Mouse (Mus musculus): ENCODE measurements around the gene Elmo1.

Elmo1 gene

GRCm38 (mm10) chr13:20205746-20206145, 115.3 kb downstream of the Elmo1 start:
- no peak for DNase-seq (ENCODE audit: low spot score in 2 of 2)

GRCm38 (mm10) chr13:20207126-20207525, 116.7 kb downstream of the Elmo1 start:
- no peak for DNase-seq (ENCODE audit: low spot score in 2 of 2)

GRCm38 (mm10) chr13:20207950-20208642, 117.7 kb downstream of the Elmo1 start:
- no peak for DNase-seq (ENCODE audit: low spot score in 2 of 2)

GRCm38 (mm10) chr13:20208867-20209266, 118.5 kb downstream of the Elmo1 start:
- no peak for DNase-seq (ENCODE audit: low spot score in 2 of 2)

GRCm38 (mm10) chr13:20211780-20212179, 121.4 kb downstream of the Elmo1 start:
- DNase-seq (ENCODE audit: low spot score in 2 of 2): no peak

DNA sequence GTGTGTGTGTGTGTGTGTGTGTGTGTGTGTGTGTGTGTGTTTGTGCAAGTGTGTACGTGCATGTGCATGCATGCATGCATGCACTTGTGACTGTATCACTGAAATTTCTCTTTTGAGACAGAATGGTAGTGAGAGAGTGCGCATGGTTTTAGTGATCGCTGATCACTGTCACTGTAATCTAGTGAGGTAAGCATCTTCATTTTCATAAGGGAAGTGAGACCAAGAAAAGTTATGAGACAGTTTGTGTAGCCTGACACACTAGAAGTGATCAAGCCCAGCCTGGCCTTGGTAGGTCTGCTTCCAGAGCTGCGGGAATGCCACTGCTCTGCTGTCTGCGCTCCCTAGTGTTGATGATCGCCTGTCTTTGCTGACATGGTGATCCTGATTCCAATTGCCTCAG, 122.3 kb downstream of the Elmo1 start:
- no peak for DNase-seq (ENCODE audit: low spot score in 2 of 2)

DNA sequence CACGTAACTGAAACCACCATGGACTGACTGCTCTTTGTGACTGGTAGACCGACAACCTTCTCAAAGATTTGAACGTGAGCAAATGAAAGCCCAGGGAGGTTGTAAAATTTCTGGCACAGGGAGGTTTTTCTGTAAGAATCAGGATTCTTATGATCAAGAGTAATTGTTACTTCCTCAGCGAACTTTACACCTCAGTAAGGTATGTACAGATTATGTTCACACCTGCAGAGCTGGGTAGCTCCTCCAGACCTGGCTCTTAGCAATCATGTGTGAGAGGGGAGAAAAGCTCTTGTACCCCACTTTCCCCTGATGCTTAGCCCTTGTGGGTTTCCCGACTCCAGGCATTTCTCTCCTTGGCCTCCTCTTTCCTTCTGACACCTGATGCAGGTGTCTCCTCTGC, 123.5 kb downstream of the Elmo1 start:
- no peak for DNase-seq (ENCODE audit: low spot score in 2 of 2)

DNA sequence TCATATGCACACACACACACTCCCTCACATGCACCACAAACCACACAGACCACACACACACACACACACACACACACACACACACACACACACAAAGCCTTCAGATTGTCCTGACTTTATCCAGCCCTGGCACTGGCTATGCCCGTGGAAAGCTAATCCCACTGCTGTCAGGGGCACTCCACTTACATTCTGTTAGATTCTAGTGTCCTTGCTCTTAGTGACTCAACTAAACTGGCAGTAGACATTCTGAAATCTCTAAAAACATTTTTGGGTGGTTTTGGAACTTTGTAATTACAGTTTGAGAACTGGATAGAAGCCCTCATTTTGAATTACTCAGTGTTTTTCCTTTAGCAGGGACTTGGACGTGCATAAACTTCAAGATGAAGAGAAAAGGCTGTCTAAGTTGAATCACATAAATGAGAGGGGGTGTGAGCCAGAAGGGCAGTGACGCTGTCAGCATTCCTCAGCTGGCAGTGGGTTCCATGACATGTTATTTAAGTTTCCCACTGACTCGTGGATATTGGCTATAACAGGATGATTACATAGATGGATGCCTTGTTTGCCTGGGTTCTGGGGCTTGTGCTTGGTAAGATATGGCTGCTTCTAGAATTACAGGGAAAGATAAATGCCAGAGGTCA, 127.2 kb downstream of the Elmo1 start:
- no peak for DNase-seq (ENCODE audit: low spot score in 2 of 2)

GRCm38 (mm10) chr13:20218126-20218525, 127.7 kb downstream of the Elmo1 start:
- no peak for DNase-seq (ENCODE audit: low spot score in 2 of 2)

DNA sequence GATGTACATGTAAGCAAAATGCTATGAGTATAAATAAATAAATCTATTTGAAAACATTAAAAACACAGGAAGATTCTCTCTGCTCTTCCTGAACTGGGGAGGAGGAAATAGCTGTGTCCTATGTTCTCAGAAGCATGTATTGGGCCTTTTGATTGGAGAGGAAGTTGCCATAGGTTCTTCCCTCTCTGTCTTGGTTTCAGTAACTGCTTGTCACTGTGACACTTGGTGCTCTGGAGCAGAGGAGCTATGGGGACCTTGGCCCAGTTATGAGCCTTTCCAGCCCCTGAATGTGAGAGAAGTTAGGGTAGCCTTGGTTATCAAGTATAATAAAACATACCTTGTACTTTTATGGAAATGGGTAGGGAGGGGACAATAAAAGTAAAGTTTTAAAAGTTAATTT, 130.0 kb downstream of the Elmo1 start:
- DNase-seq (ENCODE audit: low spot score in 2 of 2): no peak

DNA sequence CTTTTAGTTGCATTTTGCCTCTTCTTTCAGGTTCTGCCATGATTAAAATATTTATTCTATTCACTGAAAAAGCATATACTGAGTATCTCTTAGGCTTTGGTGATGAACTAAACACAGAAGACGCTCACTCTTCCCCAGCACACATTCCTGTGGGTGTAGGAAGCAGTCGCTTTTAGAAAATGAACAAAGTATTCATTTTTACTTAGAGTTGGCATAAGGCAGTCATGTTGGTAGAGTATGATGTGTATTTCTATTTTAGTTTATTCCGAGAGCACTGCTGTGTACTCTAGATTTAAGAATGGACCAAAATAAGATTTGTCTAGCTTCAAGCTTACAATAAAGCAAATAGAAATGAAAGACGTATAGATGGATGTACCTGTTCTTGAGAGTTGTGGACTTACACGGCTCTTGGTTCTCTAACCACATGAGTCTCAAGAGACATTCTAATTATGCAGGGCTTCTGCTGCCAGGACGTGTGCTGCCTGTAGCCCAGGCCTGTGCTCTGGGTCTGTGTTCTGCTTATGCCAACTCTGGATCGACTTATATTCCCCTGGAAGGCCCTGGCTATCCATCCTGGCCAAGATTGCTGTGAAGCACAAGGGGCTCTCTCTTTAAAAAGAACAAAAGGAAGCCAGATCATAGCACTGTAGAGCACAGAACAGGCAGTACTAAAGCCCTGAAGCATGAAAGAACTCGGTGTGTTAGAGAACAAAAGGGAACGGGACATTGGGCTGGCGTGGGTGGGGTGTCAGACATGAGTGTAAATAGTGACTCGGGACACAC, 137.7 kb downstream of the Elmo1 start:
- no peak for DNase-seq (ENCODE audit: low spot score in 2 of 2)

DNA sequence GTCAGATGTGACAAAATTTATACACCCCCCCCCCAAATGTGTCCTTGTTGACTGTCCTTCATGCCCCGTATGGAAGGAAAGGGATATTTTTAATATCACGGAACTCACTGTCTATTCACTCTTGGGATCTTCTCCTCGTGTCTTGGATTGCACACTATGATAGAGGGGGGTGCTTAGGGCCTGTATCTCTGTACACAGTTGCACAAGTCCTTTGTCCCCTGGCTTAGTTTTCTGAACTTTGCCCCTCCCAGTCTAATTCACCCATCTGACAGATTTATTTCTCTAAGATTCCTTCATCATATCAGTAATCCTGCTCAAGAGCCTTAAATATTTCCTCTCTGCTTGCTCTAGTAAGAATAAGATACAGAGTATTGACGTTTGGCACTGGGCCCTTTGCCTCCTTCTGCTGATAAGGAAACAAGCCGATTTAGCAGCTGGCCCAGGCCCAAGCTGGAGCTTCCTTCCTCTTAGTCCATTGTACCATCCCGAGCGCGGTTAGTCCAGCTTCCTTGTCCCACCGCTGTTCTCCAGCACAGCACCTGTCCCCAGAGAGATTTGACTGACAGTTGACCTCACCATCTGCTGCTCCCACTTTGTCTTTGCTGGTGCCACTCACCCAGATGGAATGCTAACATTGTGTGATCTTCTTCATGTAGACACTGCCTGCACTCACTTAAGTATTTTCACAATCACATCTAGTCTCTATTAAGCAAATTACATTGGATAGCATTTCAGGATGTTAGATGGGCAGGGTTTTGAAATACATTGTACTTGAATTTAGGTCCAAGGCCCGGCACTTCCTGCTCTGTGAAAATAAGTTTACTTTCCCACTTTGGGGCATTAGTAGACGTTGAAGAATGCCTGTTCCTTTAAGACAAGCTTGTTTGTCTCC, 141.7 kb downstream of the Elmo1 start:
- DNase-seq (ENCODE audit: low spot score in 2 of 2): peak; percentile 31 to 34

DNA sequence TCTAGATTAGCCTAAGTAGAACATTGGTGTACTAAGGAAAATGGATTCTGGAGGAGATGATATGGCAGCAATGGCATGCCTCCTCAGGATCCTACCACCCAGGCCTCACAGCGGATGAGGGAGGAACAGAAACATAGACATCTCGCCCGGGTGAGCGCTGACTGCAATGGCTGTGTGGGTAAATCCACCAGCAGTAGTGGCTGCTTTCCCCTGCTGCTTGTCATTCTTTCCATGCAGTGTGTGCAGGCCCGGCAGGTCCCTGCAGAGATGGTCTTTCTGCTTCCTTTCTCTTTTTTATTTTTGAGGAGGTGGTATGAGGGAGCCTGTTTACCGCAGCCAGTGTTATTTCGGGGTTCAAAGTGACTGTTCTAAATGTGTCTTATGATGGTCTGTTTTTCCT, 143.3 kb downstream of the Elmo1 start:
- no peak for DNase-seq (ENCODE audit: low spot score in 2 of 2)

- no peak for DNase-seq (ENCODE audit: low spot score in 2 of 2)
Observed at GRCm38 (mm10) chr13:20237615-20238014, 147.2 kb downstream of the Elmo1 start.

DNA sequence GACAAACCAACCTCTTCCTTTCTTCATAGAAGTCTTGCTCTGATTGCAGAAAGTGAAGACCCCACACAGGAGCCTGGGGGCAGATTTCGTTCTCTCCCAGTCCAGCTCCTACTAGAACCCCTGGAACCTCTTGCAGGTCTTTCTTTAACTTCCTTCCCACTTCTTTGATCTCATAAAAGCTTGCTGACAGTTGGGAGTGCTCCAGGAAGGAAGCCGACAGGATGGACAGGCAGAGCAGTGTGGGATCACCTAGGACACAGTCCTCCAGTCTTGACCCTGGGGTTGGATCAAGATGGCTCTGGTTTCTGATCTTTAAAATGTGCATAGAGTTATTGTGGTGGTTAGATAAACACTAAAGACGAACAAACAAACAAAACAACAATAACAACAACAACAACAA, 147.8 kb downstream of the Elmo1 start:
- DNase-seq (ENCODE audit: low spot score in 2 of 2): no peak

DNA sequence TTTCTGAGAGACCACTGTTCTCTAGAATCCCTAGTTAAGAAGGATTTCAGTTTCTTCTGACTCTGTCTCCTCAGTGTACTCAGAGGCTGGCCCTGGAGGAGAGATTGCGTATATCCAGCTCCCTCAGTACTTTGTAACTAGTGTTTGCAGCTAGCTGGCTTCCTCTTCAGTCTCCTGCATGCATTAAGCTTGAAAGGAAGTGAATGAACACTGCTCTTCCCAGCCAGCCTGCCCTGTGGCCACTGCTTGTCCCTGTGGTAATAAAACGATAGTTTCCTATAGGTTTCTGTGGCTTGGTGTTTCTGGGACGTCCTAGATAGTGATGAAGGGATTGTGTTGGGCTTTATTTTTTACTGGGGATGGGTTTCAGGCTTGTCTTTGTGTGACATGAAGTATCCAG, 148.3 kb downstream of the Elmo1 start:
- no peak for DNase-seq (ENCODE audit: low spot score in 2 of 2)

DNA sequence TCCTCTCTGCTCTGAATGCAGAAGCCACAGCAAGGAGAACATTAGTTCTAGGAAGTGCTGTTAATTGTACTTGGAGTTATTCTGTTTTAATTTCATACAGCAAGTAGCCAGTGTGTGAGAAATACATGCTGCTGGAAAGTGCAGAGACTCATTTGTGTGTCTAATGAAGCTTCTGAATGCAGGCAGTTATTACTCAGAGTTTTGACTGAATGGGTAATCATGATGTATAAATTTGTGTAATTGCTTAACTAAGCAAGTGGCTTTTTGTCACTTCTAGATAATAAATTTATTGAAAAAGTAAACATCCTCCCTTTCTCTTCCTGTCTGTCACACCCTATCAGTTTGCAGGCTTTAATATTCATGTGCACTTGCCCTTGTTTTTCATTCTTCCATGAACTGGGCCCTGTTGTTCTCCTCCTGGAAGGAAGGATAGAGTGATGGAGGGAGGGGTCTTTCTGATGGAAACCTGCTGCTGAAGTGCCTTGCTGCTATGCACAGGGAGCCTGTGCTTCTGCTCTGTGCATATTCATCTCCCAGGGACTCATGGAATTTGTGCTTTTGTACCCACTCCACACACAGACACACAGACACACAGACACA, 159.8 kb downstream of the Elmo1 start:
- no peak for DNase-seq (ENCODE audit: low spot score in 2 of 2)

DNA sequence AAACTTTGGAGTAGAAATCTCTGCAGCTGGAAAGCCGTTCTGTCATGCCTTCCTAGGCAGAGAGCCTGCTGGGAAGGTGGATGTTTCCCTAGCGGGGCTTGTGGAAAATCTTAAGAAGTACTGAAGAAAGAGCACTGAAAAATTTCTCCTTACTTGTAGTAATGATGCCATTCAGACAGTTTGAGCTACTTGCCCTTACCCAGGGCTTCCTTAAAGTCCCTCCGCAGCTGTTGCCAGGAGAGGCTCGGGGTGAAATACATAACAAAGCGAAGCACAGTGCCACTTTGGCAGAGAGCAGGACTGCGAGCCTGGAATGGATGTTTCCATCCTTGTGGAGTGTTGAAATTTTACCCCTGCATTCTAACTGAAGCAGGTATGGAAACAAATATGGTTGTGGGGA, 164.5 kb downstream of the Elmo1 start:
- no peak for DNase-seq (ENCODE audit: low spot score in 2 of 2)

- DNase-seq (ENCODE audit: low spot score in 2 of 2): no peak
Observed at GRCm38 (mm10) chr13:20255380-20255779, 165.0 kb downstream of the Elmo1 start.

DNA sequence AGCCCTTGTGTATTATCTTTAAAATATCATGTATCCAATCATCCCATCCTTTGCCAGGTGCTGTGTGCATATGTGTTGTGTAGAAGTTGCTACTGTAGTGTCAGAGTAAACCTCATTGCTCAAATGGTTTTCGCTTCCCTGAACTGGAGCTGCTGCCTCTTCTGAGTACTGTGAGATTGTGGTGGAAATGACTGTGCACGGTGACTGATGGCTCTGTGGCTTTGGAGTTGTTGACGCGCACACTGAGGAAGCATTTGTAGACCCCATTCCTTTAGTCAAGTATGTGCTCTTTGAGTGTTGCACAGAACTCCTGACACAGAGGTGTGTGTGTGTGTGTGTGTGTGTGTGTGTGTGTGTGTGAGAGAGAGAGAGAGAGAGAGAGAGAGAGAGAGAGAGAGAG, 166.2 kb downstream of the Elmo1 start:
- no peak for DNase-seq (ENCODE audit: low spot score in 2 of 2)
